Mouse (Mus musculus) MEL (cell line): ENCODE data around the gene Clec1a. TPM values are rescaled to one million over a fixed set of nuclear protein-coding genes. Genes with fewer than 3 reads are reported as not detected.

Source experiments
- DNase-seq: peaks from one replicate; pipeline ENCODE4 v3.0.0; 2011; ENCODE audit warnings: low read depth, low spot score
- H3K27ac ChIP-seq: 2 replicates; pipeline ENCODE4 v1.5.1; 2012; ENCODE audit warnings: low read depth, mild to moderate bottlenecking, control low read depth, low read length, moderate library complexity; ENCODE audit not compliant: control insufficient read depth
- H3K27me3 ChIP-seq, 2 experiments: fragments of 150-350 bp in 1 of 2; sonication (generic) in 1 of 2; 2 replicates each; pipeline ENCODE4 v1.6.1; 2012; ENCODE audit warnings: low read length in 2 of 2, mild to moderate bottlenecking in 2 of 2, improper control_type of control experiment in 1 of 2, moderate library complexity in 1 of 2; ENCODE audit not compliant: insufficient read depth in 2 of 2, control insufficient read depth in 1 of 2
- H3K36me3 ChIP-seq, 2 experiments: 2 replicates each; pipeline ENCODE4 v1.6.1; 2012 to 2014; ENCODE audit warnings: low read length in 2 of 2, improper control_type of control experiment in 1 of 2, inconsistent platforms in 1 of 2, mild to moderate bottlenecking in 1 of 2; ENCODE audit not compliant: insufficient read depth in 2 of 2, control insufficient read depth in 1 of 2
- H3K4me1 ChIP-seq, 2 experiments: fragments of 150-350 bp in 1 of 2; sonication (generic) in 1 of 2; 2 replicates each; pipeline ENCODE4 v1.6.1; 2012; ENCODE audit warnings: low read length in 2 of 2, improper control_type of control experiment in 1 of 2, mild to moderate bottlenecking in 1 of 2; ENCODE audit not compliant: insufficient read depth in 2 of 2, control insufficient read depth in 1 of 2
- H3K4me3 ChIP-seq, 2 experiments: fragments of 150-350 bp in 1 of 2; sonication (generic) in 1 of 2; 2 replicates each; pipeline ENCODE4 v1.5.1; 2012; ENCODE audit warnings: low read depth in 2 of 2, low read length in 2 of 2, mild to moderate bottlenecking in 2 of 2, moderate library complexity in 2 of 2, control low read depth in 1 of 2, improper control_type of control experiment in 1 of 2; ENCODE audit not compliant: control insufficient read depth in 1 of 2, insufficient read depth in 1 of 2
- H3K79me2 ChIP-seq: 2 replicates; pipeline ENCODE4 v1.6.1; 2012; ENCODE audit warnings: mild to moderate bottlenecking, low read length, moderate library complexity; ENCODE audit not compliant: control insufficient read depth, poor library complexity, insufficient read depth
- H3K9ac ChIP-seq: 2 replicates; pipeline ENCODE4 v1.6.1; 2012; ENCODE audit warnings: low read depth, mild to moderate bottlenecking, control low read depth, low read length, moderate library complexity; ENCODE audit not compliant: control insufficient read depth, poor library complexity, severe bottlenecking
- H3K9me3 ChIP-seq: fragments of 150-350 bp; sonication (generic); replicated peaks from 2 replicates; pipeline ENCODE4 v1.6.1; 2012; ENCODE audit warnings: mild to moderate bottlenecking, low read length, improper control_type of control experiment, moderate library complexity; ENCODE audit not compliant: insufficient read depth
- CTCF ChIP-seq, 3 experiments: IDR thresholded peaks in 2 of 3; conservative IDR thresholded peaks in 1 of 3; 2 replicates each; pipeline ENCODE4 v1.5.1; 2011 to 2012; ENCODE audit warnings: low read length in 3 of 3, low read depth in 2 of 3, mild to moderate bottlenecking in 2 of 3, improper control_type of control experiment in 1 of 3, inconsistent platforms in 1 of 3, mixed read lengths in 1 of 3, moderate library complexity in 1 of 3; ENCODE audit not compliant: control insufficient read depth in 1 of 3, insufficient read depth in 1 of 3, poor library complexity in 1 of 3, severe bottlenecking in 1 of 3
- EP300 ChIP-seq, 2 experiments: IDR thresholded peaks; 2 replicates each; pipeline ENCODE4 v1.6.1; 2011; ENCODE audit warnings: improper control_type of control experiment in 2 of 2, low read length in 2 of 2, low read depth in 1 of 2, mild to moderate bottlenecking in 1 of 2
- GATA1 ChIP-seq: IDR thresholded peaks from 2 replicates; pipeline ENCODE4 v1.6.1; 2011; ENCODE audit warnings: low read depth, low read length, improper control_type of control experiment
- JUND ChIP-seq: IDR thresholded peaks from 2 replicates; pipeline ENCODE4 v1.6.1; 2011; ENCODE audit warnings: low read depth, mild to moderate bottlenecking, improper control_type of control experiment, low read length
- KAT2A ChIP-seq: conservative IDR thresholded peaks from 2 replicates; pipeline ENCODE4 v1.6.1; 2012; ENCODE audit warnings: low read depth, low read length, improper control_type of control experiment, inconsistent platforms
- MAFK ChIP-seq: IDR thresholded peaks from 2 replicates; pipeline ENCODE4 v1.6.1; 2011; ENCODE audit warnings: low read depth, mild to moderate bottlenecking, low read length, improper control_type of control experiment, borderline replicate concordance
- MAX ChIP-seq: IDR thresholded peaks from 2 replicates; pipeline ENCODE4 v1.6.1; 2011; ENCODE audit warnings: low read length, improper control_type of control experiment
- MAZ ChIP-seq: IDR thresholded peaks from 2 replicates; pipeline ENCODE4 v1.6.1; 2012; ENCODE audit warnings: low read depth, mild to moderate bottlenecking, inconsistent platforms, low read length, improper control_type of control experiment
- MEF2A ChIP-seq: IDR thresholded peaks from 2 replicates; pipeline ENCODE4 v1.6.1; 2014; ENCODE audit warnings: low read depth, mild to moderate bottlenecking, inconsistent platforms, low read length, improper control_type of control experiment; ENCODE audit not compliant: poor library complexity, insufficient replicate concordance, severe bottlenecking; ENCODE audit errors: extremely low read depth
- MYB ChIP-seq: IDR thresholded peaks from 2 replicates; pipeline ENCODE4 v1.6.1; 2011; ENCODE audit warnings: mild to moderate bottlenecking, low read depth, low read length, improper control_type of control experiment
- MYC ChIP-seq: IDR thresholded peaks from 2 replicates; pipeline ENCODE4 v1.6.1; 2011; ENCODE audit warnings: low read depth, mild to moderate bottlenecking, low read length, improper control_type of control experiment, moderate library complexity
- NELFE ChIP-seq: IDR thresholded peaks from 2 replicates; pipeline ENCODE4 v1.6.1; 2011; ENCODE audit warnings: low read depth, low read length, improper control_type of control experiment
- POLR2A ChIP-seq, 2 experiments: IDR thresholded peaks; 2 replicates each; pipeline ENCODE4 v1.6.1; 2011 to 2012; ENCODE audit warnings: low read length in 2 of 2, mild to moderate bottlenecking in 2 of 2, control low read depth in 1 of 2, improper control_type of control experiment in 1 of 2, low read depth in 1 of 2, moderate library complexity in 1 of 2; ENCODE audit not compliant: control insufficient read depth in 1 of 2, insufficient read depth in 1 of 2, poor library complexity in 1 of 2
- POLR2AphosphoS5 ChIP-seq: IDR thresholded peaks from 2 replicates; pipeline ENCODE4 v1.6.1; 2012; ENCODE audit warnings: low read depth, borderline replicate concordance, mild to moderate bottlenecking, inconsistent platforms, low read length, moderate library complexity, mixed read lengths
- RCOR1 ChIP-seq: IDR thresholded peaks from 2 replicates; pipeline ENCODE4 v1.6.1; 2012; ENCODE audit warnings: low read depth, mild to moderate bottlenecking, inconsistent platforms, low read length, improper control_type of control experiment
- SIN3A ChIP-seq: IDR thresholded peaks from 2 replicates; pipeline ENCODE4 v1.6.1; 2012; ENCODE audit warnings: low read length, improper control_type of control experiment, inconsistent platforms
- SMC3 ChIP-seq: IDR thresholded peaks from 2 replicates; pipeline ENCODE4 v1.6.1; 2011; ENCODE audit warnings: low read depth, low read length, improper control_type of control experiment
- TAL1 ChIP-seq: IDR thresholded peaks from 2 replicates; pipeline ENCODE4 v1.6.1; 2012; ENCODE audit warnings: mild to moderate bottlenecking, inconsistent platforms, low read length, moderate library complexity, mixed read lengths
- ZNF384 ChIP-seq: IDR thresholded peaks from 2 replicates; pipeline ENCODE4 v1.6.1; 2012; ENCODE audit warnings: low read depth, mild to moderate bottlenecking, inconsistent platforms, low read length, improper control_type of control experiment
- polyA plus RNA-seq, 2 experiments: library from polyadenylated mRNA; stranded (reverse) in 1 of 2; unstranded in 1 of 2; fragments of >175 nt in 1 of 2; fragments of >200 nt in 1 of 2; gene quantifications; 2 replicates each; pipeline versions ENCODE4 v1.2.1 to v1.2.4; 2012; ENCODE audit warnings: low replicate concordance in 2 of 2, low read depth in 1 of 2; ENCODE audit not compliant: insufficient read length in 2 of 2, insufficient read depth in 1 of 2, missing spikeins in 1 of 2
- total RNA-seq: library from RNA; depleted of rRNA; stranded (reverse); fragments of 300-350 nt; gene quantifications from 2 replicates; pipeline ENCODE4 v1.2.3, GENCODE M21; 2012

Clec1a gene
- total and polyA plus RNA-seq, 3 experiments: not detected

GRCm38 (mm10) chr6:129425812-129426211 lies 26.0 kb downstream of the Clec1a start (continued):
- TF ChIP-seq GATA1 (0 out of 2 replicates have a peak, but pooled peaks have one; percentile 6), MAZ (no peak), MYB (no peak), POLR2AphosphoS5 (no peak), MAFK (no peak), CTCF (IDR thresholded peaks at IDR 0.05 in 2 of 3, conservative IDR thresholded peaks at IDR 0.05 in 1 of 3; ENCODE audit: control insufficient read depth in 1 of 3, insufficient read depth in 1 of 3, low read depth in 2 of 3, low read length in 3 of 3, poor library complexity in 1 of 3, severe bottlenecking in 1 of 3) (no peak), SMC3 (no peak), JUND (no peak)
- TF ChIP-seq, all 39 proteins: peak for 5

- Histone ChIP-seq H3K36me3 (no peaks in the 10 kb centered on the region; a peak in 1 of 4 replicates), H3K4me1 (peaks cover 0 to 3% of the 10 kb centered on the region in 2 experiments; a peak in 1 of 4 replicates), H3K4me3 (no peak overlapping the region), H3K9me3 (no peaks in the 10 kb centered on the region), H3K79me2 (no peaks in the 10 kb centered on the region), H3K27ac (no peak overlapping the region), H3K27me3 (peaks cover 0 to 4% of the 10 kb centered on the region in 2 experiments; a peak in 1 of 4 replicates), H3K9ac (no peak overlapping the region)
- no peak for TF ChIP-seq TAL1
- no peak for TF ChIP-seq KAT2A
- TF ChIP-seq RCOR1: no peak
- TF ChIP-seq EP300 (IDR thresholded peaks at IDR 0.05; ENCODE audit: low read depth in 1 of 2, low read length in 2 of 2): no peak
- TF ChIP-seq MEF2A: no peak
- no peak for TF ChIP-seq POLR2A (IDR thresholded peaks at IDR 0.05; ENCODE audit: control insufficient read depth in 1 of 2, insufficient read depth in 1 of 2, low read depth in 1 of 2, low read length in 2 of 2, poor library complexity in 1 of 2)
- TF ChIP-seq SIN3A: no peak
- TF ChIP-seq ZNF384: no peak
- TF ChIP-seq NELFE: no peak
- no peak for TF ChIP-seq MAX
- no peak for DNase-seq
These were observed 26.6 kb downstream of the Clec1a start for GRCm38 (mm10) chr6:129425217-129425616.

- peaks cover 0 to 6% of the 10 kb centered on the region in 2 experiments; a peak in 2 of 4 replicates for H3K27me3 ChIP-seq
- H3K4me3 ChIP-seq: no peak overlapping the region
- peak; percentile 70 for DNase-seq
- no peaks in the 10 kb centered on the region; a peak in 1 of 4 replicates for H3K36me3 ChIP-seq
- peaks cover 0 to 3% of the 10 kb centered on the region in 2 experiments; a peak in 1 of 4 replicates for H3K4me1 ChIP-seq
- H3K9me3 ChIP-seq: no peaks in the 10 kb centered on the region
- TF ChIP-seq EP300 (IDR thresholded peaks at IDR 0.05; ENCODE audit: low read depth in 1 of 2, low read length in 2 of 2) (no peak), CTCF (IDR thresholded peaks at IDR 0.05 in 2 of 3, conservative IDR thresholded peaks at IDR 0.05 in 1 of 3; ENCODE audit: control insufficient read depth in 1 of 3, insufficient read depth in 1 of 3, low read depth in 2 of 3, low read length in 3 of 3, poor library complexity in 1 of 3, severe bottlenecking in 1 of 3) (peak; percentile 66 to 98 (median 75)), MYC (no peak)
- TF ChIP-seq, all 39 proteins: peak for 1
- Histone ChIP-seq H3K79me2 (no peaks in the 10 kb centered on the region), H3K27ac (no peak overlapping the region), H3K9ac (no peak overlapping the region)
These were observed 28.1 kb downstream of the Clec1a start for GRCm38 (mm10) chr6:129423734-129424072.
